Mouse (Mus musculus) liver, adult 2 months (tissue): ENCODE results near the gene Foxo1.

ENCODE experiments used
- CTCF ChIP-seq: fragments of 200-500 bp; IDR thresholded peaks from 2 replicates; pipeline ENCODE4 v1.5.1; 2011; ENCODE audit warnings: low read depth, low read length, control low read depth
- POLR2A ChIP-seq: fragments of 200-500 bp; IDR thresholded peaks from 2 replicates; pipeline ENCODE4 v1.6.1; 2011; ENCODE audit warnings: low read length, control low read depth; ENCODE audit not compliant: insufficient read depth; ENCODE audit errors: extremely low read depth

GRCm38 (mm10) chr3:52221082-52221481 lies 47.1 kb upstream of the Foxo1 start:
- no peak for TF ChIP-seq POLR2A
- no peak for TF ChIP-seq CTCF
